Mouse (Mus musculus): ENCODE data around the gene Rnf187.

Gene Rnf187

GRCm38 (mm10) chr11:58938322-58939087 lies at the start of gene Rnf187:
TSS of gene Rnf187 (minus strand) at chr11:58938916.
- peak; percentile 93 to 96 for DNase-seq

GRCm38 (mm10) chr11:58985299-58985917 lies 46.7 kb upstream of the Rnf187 start:
- peak in 1 of 2 experiments; percentile 35 for DNase-seq

DNA sequence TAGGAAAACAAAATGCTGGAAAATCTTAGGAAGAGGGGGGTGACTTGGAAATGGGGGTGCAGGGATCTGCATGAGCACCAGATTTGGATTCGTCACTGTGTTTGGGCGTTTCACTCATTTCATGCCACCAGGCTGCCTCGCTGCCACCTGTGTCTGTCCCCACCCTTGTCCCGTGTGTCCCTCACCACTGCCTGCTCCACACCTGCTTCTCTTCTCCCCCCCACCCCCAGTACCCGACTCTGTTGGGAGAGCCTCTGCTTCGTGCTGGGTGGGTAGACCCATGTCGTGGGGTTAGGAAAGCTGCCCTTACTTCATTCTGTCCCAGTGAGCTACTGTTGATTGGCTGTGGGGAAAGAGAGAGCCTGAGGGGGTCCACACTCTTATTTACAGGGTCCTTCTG lies 45.9 kb upstream of the Rnf187 start:
- peak in 1 of 2 experiments; percentile 21 for DNase-seq

DNA sequence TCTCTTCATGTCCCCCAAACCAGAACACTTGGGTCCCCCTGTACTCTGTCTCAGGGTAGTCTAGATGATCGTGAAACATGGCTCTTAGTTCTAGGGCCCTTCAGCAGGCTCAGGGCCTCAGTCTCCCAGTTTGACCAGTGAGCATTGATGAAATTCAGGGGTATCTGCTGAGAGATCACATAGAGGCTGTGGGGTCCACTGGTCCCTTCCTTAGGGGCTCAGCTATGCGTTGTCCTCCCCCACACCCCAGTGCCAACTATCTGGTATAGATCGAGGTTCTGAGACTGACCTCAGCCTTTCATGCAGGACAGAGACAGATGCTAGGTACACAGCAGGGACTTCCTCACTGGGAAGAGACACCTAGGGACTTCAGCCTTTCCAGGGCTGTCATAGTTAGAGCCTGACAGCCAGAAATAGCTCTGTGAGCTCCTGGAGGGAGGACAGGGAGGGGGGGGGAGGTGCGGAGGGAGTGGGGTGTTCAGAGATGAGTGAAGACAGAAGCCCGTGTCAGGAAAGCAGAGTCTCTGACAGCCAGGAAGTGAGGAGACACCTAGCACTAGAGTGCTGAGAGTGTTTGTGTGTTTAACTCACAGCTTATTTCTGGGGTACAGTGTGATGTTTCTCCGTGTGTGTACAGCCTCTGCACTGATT lies 45.1 kb upstream of the Rnf187 start:
- peak in 1 of 2 experiments; percentile 10 for DNase-seq

- peak in 1 of 2 experiments; percentile 28 for DNase-seq
Measured at GRCm38 (mm10) chr11:58982471-58983097, 43.9 kb upstream of the Rnf187 start.

GRCm38 (mm10) chr11:58981541-58982447 lies 43.1 kb upstream of the Rnf187 start:
- DNase-seq, result peak; percentile 48 to 72

DNA sequence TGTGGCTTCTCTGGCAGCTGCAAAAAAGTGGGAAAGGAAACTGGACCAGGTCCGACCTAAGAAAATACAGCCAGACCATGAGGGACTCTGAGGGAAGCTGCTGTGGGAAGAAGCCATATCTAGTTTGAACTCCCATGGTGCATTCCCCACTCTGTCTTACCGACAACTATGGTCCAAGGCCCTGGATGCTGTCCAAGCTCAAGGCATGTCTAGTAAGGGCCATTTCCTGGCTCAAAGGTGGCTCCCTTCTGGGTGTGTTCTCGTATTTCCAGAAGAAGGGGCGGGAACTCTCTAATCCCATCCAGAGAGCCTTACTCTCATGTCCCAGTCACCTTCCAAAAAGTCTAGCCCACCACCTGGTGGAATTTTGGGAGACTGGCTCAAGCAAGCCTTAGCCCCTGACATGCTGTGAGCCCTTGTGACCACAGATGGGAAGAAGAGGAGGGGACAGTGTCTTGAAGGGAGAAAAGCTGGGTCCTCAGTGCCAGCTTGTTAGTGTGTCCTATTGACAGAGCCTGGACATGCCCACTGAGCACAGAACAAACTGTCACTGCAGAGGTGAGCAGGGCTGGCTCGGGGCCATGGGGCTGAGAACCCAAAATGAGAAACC lies 41.8 kb upstream of the Rnf187 start:
- DNase-seq, result peak; percentile 84

GRCm38 (mm10) chr11:58979661-58980060 lies 40.9 kb upstream of the Rnf187 start:
- DNase-seq, result peak in 1 of 2 experiments; percentile 57

GRCm38 (mm10) chr11:58979183-58979582 lies 40.5 kb upstream of the Rnf187 start:
- DNase-seq, result no peak

DNA sequence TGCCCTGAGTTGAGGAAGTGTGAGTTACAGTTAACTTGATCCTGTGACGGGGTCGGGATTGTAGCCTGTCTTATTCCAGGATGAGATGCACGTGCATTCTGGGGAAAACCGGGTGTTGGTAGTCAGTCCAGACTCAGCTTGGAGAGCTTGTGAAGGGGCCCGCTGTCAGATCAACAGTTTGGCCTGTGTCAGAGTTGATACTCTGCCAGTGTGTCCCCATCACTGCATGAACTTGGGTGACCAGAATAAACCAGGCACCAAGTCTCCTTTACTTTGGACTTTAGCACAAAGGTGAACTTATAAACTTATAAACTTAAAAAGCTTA lies 40.0 kb upstream of the Rnf187 start:
- DNase-seq, result peak; percentile 24 to 57

- DNase-seq, result peak; percentile 67 to 82
Measured at GRCm38 (mm10) chr11:58978027-58978705, 39.5 kb upstream of the Rnf187 start, which contains the start of gene Trim11. TSS of gene Trim11 (plus strand) at chr11:58978093.

DNA sequence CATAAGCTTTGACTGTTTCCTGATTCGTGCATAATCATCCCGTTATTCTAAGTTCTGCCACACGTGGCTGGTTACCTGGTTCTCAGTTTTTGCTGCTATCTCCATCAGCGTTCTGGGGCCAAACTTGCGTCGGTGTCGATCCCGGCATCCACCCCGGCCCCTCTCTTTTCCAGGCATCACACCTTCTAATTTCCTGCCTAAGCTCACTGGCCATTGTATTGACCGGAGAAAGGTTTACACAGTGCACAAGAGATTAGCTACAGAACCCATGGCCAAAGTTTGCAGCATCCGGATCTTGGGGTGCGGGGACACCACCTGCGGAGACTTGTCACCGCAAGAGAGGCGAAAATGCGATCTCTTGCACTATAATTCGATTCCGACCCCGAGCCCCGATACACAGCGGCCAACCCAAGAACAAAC lies 38.9 kb upstream of the Rnf187 start:
- peak in 1 of 2 experiments; percentile 40 for DNase-seq

DNA sequence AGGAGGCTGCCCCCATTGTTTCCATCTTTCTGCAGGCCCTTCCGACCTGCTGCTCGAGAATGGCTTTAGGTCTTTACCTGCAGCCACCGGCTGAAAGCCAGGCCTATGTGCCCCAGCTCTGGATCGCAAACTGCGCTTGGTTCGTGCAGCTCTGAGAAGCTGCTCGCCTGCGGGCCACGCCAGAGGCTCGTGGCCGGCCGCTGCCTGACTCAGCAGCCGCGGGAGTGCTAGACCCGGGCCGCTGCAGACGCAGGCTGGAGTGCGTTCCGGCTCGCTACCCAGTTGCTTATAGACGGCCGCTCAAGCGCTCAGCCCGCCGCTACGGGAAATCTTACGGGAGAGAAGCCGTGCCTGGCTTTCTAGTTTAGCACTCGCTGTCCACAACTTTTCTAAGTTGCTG lies 38.4 kb upstream of the Rnf187 start:
- peak; percentile 51 to 70 for DNase-seq

GRCm38 (mm10) chr11:58974414-58974813 lies 35.7 kb upstream of the Rnf187 start:
- peak in 1 of 2 experiments; percentile 70 for DNase-seq

DNA sequence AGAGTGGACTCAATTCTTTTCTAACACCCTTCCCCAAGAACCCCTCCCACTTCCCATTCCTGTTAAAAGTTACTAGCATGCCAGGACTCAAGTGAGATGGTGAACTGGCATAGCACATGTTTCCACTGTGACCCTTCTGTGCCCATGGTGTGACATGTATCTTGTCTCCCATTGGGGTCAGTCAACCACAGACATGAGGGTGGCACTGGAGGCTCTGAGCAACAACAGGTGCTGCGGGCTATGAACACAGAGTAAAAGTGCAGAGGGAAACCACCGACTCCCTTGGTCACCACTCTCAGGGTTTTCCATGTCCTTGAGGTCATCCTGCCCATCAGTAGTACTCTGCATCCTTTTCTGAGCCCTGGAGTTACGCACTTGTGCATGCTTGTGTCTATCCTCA lies 33.1 kb upstream of the Rnf187 start:
- DNase-seq, result no peak

- DNase-seq, result peak in 1 of 2 experiments; percentile 42
Measured at GRCm38 (mm10) chr11:58970831-58971530, 32.3 kb upstream of the Rnf187 start.

DNA sequence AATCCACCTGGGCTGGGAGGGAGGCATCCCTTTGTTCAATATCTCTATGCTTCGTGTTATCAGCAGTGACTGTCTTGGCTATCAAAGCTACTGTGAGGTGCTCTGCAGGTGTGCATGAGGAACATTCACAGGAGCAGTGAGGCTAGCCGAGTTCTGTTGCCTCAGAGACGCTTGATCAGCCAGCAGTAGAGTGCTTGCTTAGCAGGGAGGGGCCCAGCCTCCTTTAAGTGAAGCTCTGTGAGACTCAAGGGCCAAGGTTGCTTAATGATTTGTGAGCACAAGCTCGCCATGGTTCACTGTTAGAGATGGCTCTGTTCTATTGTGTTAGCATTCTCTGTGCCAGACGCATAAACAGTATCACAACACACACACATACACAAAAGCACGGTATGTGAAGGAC lies 30.9 kb upstream of the Rnf187 start:
- DNase-seq, result peak; percentile 64 to 86

DNA sequence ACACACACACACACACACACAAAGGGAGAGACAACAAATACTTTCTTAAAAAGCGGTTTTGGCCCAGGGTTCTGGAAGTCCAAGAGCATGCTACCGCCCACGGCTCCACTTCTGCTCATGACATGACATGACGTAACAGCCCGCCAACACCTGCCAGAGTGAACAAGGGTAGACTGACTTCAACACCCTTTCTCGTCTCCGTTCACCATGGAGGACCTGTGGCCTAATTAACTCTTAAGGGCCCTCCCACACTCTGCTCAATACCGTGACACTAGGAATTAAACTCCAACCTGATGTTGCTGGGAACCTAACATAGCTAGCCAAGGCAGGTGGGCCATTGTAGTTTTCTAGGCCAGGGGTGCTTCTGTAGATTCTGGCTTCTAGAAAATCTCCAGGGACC lies 30.3 kb upstream of the Rnf187 start:
- DNase-seq, result peak; percentile 31 to 70

- DNase-seq, result peak in 1 of 2 experiments; percentile 35
Measured at GRCm38 (mm10) chr11:58968551-58968950, 29.8 kb upstream of the Rnf187 start.

GRCm38 (mm10) chr11:58967346-58967745 lies 28.6 kb upstream of the Rnf187 start:
- DNase-seq, result peak; percentile 37 to 65

Data from kidney, postnatal 25 days (tissue).